Mouse (Mus musculus): ENCODE measurements around the gene Hsd17b1.

DNA sequence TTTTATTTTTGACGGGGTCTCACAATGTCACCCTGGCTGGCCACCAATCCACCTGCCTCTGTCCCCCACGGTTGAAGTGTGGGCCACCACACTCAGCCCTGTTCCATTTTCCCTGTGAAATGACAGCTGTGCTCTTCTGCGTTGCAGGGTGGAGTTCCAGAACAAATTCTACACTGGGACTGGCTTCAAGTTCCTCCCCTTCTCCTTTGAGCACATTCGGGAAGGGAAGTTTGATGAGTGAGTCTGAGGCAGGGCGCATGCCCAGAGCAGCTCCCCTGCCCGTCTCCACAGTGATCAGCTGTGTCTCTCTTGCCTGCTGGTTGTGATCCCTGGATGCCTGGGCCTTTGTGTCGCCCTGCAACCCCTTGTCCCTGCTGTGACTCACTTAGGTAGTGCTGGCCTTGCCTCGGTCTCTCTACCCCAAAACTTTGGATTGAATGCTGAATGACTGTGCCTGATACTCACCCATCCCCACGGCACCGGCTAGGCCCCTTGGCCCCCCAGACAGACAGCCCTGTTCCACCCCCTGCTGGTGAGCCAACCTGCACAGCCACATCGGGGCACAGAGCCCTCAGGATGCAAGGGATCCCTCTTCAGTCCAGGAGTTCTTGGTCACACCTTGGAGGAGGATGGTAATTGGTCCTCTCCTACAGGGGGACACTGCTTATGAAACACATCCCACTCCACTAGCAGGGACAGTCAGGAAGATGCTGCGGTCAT, 15.9 kb upstream of the Hsd17b1 start:
- TF ChIP-seq CTCF (IDR thresholded peaks at IDR 0.05; ENCODE audit: control insufficient read depth, insufficient read depth, insufficient replicate concordance, low read depth, low read length): no peak
- no peak for TF ChIP-seq POLR2A (IDR thresholded peaks at IDR 0.05; ENCODE audit: control insufficient read depth, low read depth, low read length)
